Comparison of ENCODE assay signal across 38 mouse cellular contexts in the genomic region with DNA sequence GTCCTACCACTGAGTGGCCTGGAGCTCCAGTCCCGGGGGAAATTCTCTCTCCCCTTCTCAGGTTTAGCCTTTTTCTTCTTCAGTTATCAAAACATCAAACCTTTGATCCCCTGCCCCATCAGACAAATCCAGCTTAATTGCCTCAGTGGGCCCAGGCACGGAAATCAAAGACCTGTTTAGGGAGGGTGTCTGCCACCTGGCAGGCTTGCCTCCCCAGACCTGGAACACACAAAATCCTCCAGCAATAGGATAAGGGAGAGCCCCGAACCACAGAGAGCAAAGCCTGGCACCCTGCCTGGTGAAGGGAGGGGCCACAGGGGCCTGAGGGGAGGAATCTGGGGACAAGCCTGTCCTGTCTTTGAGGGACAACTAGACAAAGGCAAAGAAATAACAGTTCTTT. TPM values are rescaled to one million over a fixed set of nuclear protein-coding genes. Genes with fewer than 3 reads are reported as not detected.
"Had no signal": no experiment of that assay in that cellular context is flagged by ENCODE, and none has a peak within 500 bp of the region (broad histone marks: within the 10 kb centered on the region; RNA-seq: fewer than 3 reads in every experiment).

No protein-coding gene starts in this region.

- ATAC-seq: hindbrain, embryonic 16.5 days; inflammation-experienced regulatory T-cells, adult 6 months; intestine, embryonic 15.5 days; intestine, postnatal 0 days had no signal

- H3K4me2 ChIP-seq: heart, embryonic 12.5 days; hindbrain, embryonic 12.5 days; hindbrain, embryonic 14.5 days; intestine, embryonic 15.5 days; limb, embryonic 12.5 days; liver, embryonic 11.5 days; liver, embryonic 13.5 days had no signal

- H3K27me3 ChIP-seq: hindbrain, embryonic 12.5 days; intestine, embryonic 15.5 days; liver, embryonic 13.5 days had no signal

- H3K9me3 ChIP-seq: heart, embryonic 10.5 days; heart, embryonic 12.5 days; hindbrain, embryonic 12.5 days; intestine, embryonic 15.5 days; limb, embryonic 10.5 days; limb, embryonic 12.5 days; liver, embryonic 13.5 days had no signal

- H3K4me3 ChIP-seq: gastrocnemius, adult 2 months; heart, adult 2 months; heart, embryonic 10.5 days; heart, embryonic 12.5 days; hindbrain, embryonic 12.5 days; intestine, embryonic 15.5 days; layer of hippocampus, adult 2 months; left cerebral cortex, adult 2 months; limb, embryonic 10.5 days; limb, embryonic 12.5 days; liver, embryonic 13.5 days had no signal

- H3K36me3 ChIP-seq: heart, embryonic 10.5 days; heart, embryonic 12.5 days; hindbrain, embryonic 12.5 days; intestine, embryonic 15.5 days; limb, embryonic 10.5 days; limb, embryonic 12.5 days; liver, embryonic 13.5 days had no signal

- H3K27ac ChIP-seq: gastrocnemius, adult 2 months; heart, adult 2 months; heart, embryonic 10.5 days; hindbrain, embryonic 12.5 days; hindbrain, embryonic 14.5 days; intestine, embryonic 15.5 days; layer of hippocampus, adult 2 months; left cerebral cortex, adult 2 months; limb, embryonic 10.5 days; limb, embryonic 12.5 days; liver, embryonic 13.5 days had no signal

- H3K4me1 ChIP-seq: heart, embryonic 10.5 days; heart, embryonic 12.5 days; intestine, embryonic 15.5 days; liver, embryonic 13.5 days had no signal

- DNase-seq: gastrocnemius, adult 2 months; gastrocnemius, postnatal 10 days; gastrocnemius, postnatal 25 days; heart, adult 11 months; heart, adult 2 months; heart, postnatal 10 days; heart, postnatal 4 days; kidney, adult 18-20 months; kidney, adult 8-10 months; kidney, postnatal 10 days; kidney, postnatal 25 days; kidney, postnatal 4 days; liver; liver, embryonic 13.5 days had no signal

- H3K9ac ChIP-seq: heart, embryonic 12.5 days; hindbrain, embryonic 12.5 days; hindbrain, embryonic 14.5 days; intestine, embryonic 15.5 days; limb, embryonic 12.5 days; liver, embryonic 13.5 days had no signal

RNA-seq across cellular contexts. Expression of a gene that starts 9.1 kb away (rescaled TPM):
- total RNA-seq: gastrocnemius, adult 2 months; gastrocnemius, postnatal 10 days; gastrocnemius, postnatal 25 days; gastrocnemius, postnatal 4 days; heart, adult 2 months; heart, postnatal 10 days; heart, postnatal 25 days; heart, postnatal 4 days; layer of hippocampus, adult 2 months; layer of hippocampus, postnatal 10 days; layer of hippocampus, postnatal 25 days; left cerebral cortex, adult 2 months; left cerebral cortex, postnatal 14 days; left cerebral cortex, postnatal 36 days had no signal
- polyA plus RNA-seq: heart, adult 2 months; heart, embryonic 10.5 days; heart, embryonic 12.5 days; heart, embryonic 14.5 days; heart, embryonic 16.5 days; hindbrain, embryonic 12.5 days; hindbrain, embryonic 14.5 days; hindbrain, embryonic 16.5 days; inflammation-experienced regulatory T-cells, adult 6 months; intestine, embryonic 15.5 days; intestine, postnatal 0 days; kidney, embryonic 14.5 days; kidney, embryonic 16.5 days; limb, embryonic 10.5 days; limb, embryonic 12.5 days; limb, embryonic 14.5 days; liver, embryonic 11.5 days; liver, embryonic 13.5 days had no signal
